Comparison of ENCODE assay signal across 8 mouse cellular contexts in genomic region chr4:129125736-129126451, GRCm38 (mm10). TPM values are rescaled to one million over a fixed set of nuclear protein-coding genes. Genes with fewer than 3 reads are reported as not detected.
DNase-seq lines count a peak whose midpoint lies in the region; ATAC-seq and TF ChIP-seq lines count a peak whose summit lies in the region.

No protein-coding gene starts in this region.

- WGBS in embryonic facial prominence, embryonic 12.5 days: 11% methylated on average over 19 of the region's 19 CpGs
- 12% methylated on average over 19 of the region's 19 CpGs for WGBS in liver, embryonic 14.5 days (ENCODE audit: insufficient replicate concordance)
- 13% methylated on average over 19 of the region's 19 CpGs for WGBS in small intestine, adult 2 months

- H3K9ac ChIP-seq in embryonic facial prominence, embryonic 12.5 days: no peak overlapping the region
- H3K9ac ChIP-seq in liver, embryonic 14.5 days (replicated peaks): no peak overlapping the region

- H3K4me3 ChIP-seq in embryonic facial prominence, embryonic 12.5 days: 0 out of 2 replicates have a peak overlapping the region, but pooled peaks have one; percentile 16
- H3K4me3 ChIP-seq in liver, embryonic 14.5 days (ENCODE audit: insufficient read depth in 1 of 2, low read depth in 2 of 2, low read length in 2 of 2): peak overlapping the region in 1 of 2 experiments; percentile 23; a peak in 1 of 4 replicates
- H3K4me3 ChIP-seq in small intestine, adult 2 months (ENCODE audit: low read depth, low read length): peak overlapping the region; percentile 9; the same call in 1 of the 2 replicates

- TF ChIP-seq CTCF in liver, embryonic 14.5 days (IDR thresholded peaks at IDR 0.05; ENCODE audit: low read depth): no peak
- TF ChIP-seq CTCF in small intestine, adult 2 months (IDR thresholded peaks at IDR 0.05; ENCODE audit: extremely low read depth, insufficient read length, insufficient replicate concordance, low read depth, low read length): no peak

- peaks cover 45% of the 10 kb centered on the region for H3K27me3 ChIP-seq in embryonic facial prominence, embryonic 12.5 days
- peaks cover 39% of the 10 kb centered on the region for H3K27me3 ChIP-seq in liver, embryonic 14.5 days (ENCODE audit: control insufficient read depth, insufficient read depth, low read length)
- peaks cover 23% of the 10 kb centered on the region for H3K27me3 ChIP-seq in small intestine, adult 2 months (ENCODE audit: control insufficient read depth, insufficient read depth, low read length)

- ATAC-seq in embryonic facial prominence, embryonic 12.5 days (ENCODE audit: insufficient number of reproducible peaks, insufficient read depth, low FRiP score, low TSS enrichment): no peak
- ATAC-seq in liver, embryonic 14.5 days (ENCODE audit: insufficient read depth): no peak

- H3K27ac ChIP-seq in embryonic facial prominence, embryonic 12.5 days: no peak overlapping the region
- no peak overlapping the region for H3K27ac ChIP-seq in liver, embryonic 14.5 days
- no peak overlapping the region for H3K27ac ChIP-seq in small intestine, adult 2 months (ENCODE audit: insufficient read depth, low read depth, low read length)

- H3K4me1 ChIP-seq in embryonic facial prominence, embryonic 12.5 days: peaks cover 49% of the 10 kb centered on the region
- H3K4me1 ChIP-seq in liver, embryonic 14.5 days (replicated peaks; ENCODE audit: control insufficient read depth in 2 of 2, insufficient read depth in 2 of 2, low read length in 1 of 2): peaks cover 0 to 8% of the 10 kb centered on the region in 2 experiments; a peak in 2 of 4 replicates
- peaks cover 9% of the 10 kb centered on the region for H3K4me1 ChIP-seq in small intestine, adult 2 months (ENCODE audit: control insufficient read depth, insufficient read depth, insufficient read length, low read length)

- intact Hi-C loops in heart, postnatal 25 days (cut with DNase I): no loop called here
- intact Hi-C loops in left cerebral cortex, postnatal 25 days (cut with DNase I): no loop called here

- TF ChIP-seq EP300 in liver, embryonic 14.5 days (IDR thresholded peaks at IDR 0.05; ENCODE audit: low read depth): no peak

- peak overlapping the region; percentile 36 for H3K4me2 ChIP-seq in embryonic facial prominence, embryonic 12.5 days (replicated peaks)
- peak overlapping the region; percentile 31 for H3K4me2 ChIP-seq in liver, embryonic 14.5 days (ENCODE audit: low read depth)

- TF ChIP-seq POLR2A in small intestine, adult 2 months (IDR thresholded peaks at IDR 0.05; ENCODE audit: low read depth, low read length): no peak

- H3K9me3 ChIP-seq in embryonic facial prominence, embryonic 12.5 days: no peaks in the 10 kb centered on the region
- H3K9me3 ChIP-seq in liver, embryonic 14.5 days (ENCODE audit: control insufficient read depth, low read length): no peaks in the 10 kb centered on the region

- DNase-seq in cerebellum, postnatal 14 days: peak; percentile 68 to 80
- DNase-seq in cerebellum, adult 9-10 months: no peak
- DNase-seq in heart, postnatal 25 days (ENCODE audit: low spot score): peak; percentile 45
- no peak for DNase-seq in liver, embryonic 14.5 days (ENCODE audit: low read depth in 3 of 3, low spot score in 3 of 3)
- no peak for DNase-seq in left cerebral cortex, adult 9 months (ENCODE audit: low spot score in 2 of 2)
- DNase-seq in left cerebral cortex, postnatal 25 days (ENCODE audit: low spot score in 2 of 2): no peak

- no peaks in the 10 kb centered on the region for H3K36me3 ChIP-seq in embryonic facial prominence, embryonic 12.5 days
- H3K36me3 ChIP-seq in liver, embryonic 14.5 days (replicated peaks; ENCODE audit: control insufficient read depth, insufficient read depth, low read depth): no peaks in the 10 kb centered on the region
- no peaks in the 10 kb centered on the region for H3K36me3 ChIP-seq in small intestine, adult 2 months (ENCODE audit: control insufficient read depth, insufficient read depth, low read length)

RNA-seq across cellular contexts. Expression of gene Hpca, which starts 4.1 kb away (rescaled TPM):
- polyA plus RNA-seq in embryonic facial prominence, embryonic 12.5 days (2016; fragmentation: Nextera tagmentation; extraction: Ambion mirVana): 3.6 and 4.7 TPM in 2 replicates
- total RNA-seq in heart, postnatal 25 days (2021): not detected
- 2.0 and 2.1 TPM in 2 replicates for polyA plus RNA-seq in liver, embryonic 14.5 days (2012; rRNA removed)
- 0.23 and 0.28 TPM in 2 replicates for polyA plus RNA-seq in liver, embryonic 14.5 days (2014; fragmentation: Nextera tagmentation; extraction: Ambion mirVana)
- polyA plus RNA-seq in small intestine, adult 2 months (2012; rRNA removed): 0.56 and 0.72 TPM in 2 replicates
- total RNA-seq in left cerebral cortex, postnatal 25 days (2021): 100 to 1,000 TPM; 621 to 724 TPM

RNA-seq across cellular contexts. Expression of gene Fndc5, which starts 10.9 kb away (rescaled TPM):
- polyA plus RNA-seq in embryonic facial prominence, embryonic 12.5 days (2016; fragmentation: Nextera tagmentation; extraction: Ambion mirVana): 9.6 and 9.9 TPM in 2 replicates
- total RNA-seq in heart, postnatal 25 days (2021): 100 to 1,000 TPM; 325 TPM
- polyA plus RNA-seq in liver, embryonic 14.5 days (2012; rRNA removed): 0.36 and 0.56 TPM in 2 replicates
- 0.30 and 0.99 TPM in 2 replicates for polyA plus RNA-seq in liver, embryonic 14.5 days (2014; fragmentation: Nextera tagmentation; extraction: Ambion mirVana)
- polyA plus RNA-seq in small intestine, adult 2 months (2012; rRNA removed): 0.36 and 0.87 TPM in 2 replicates
- total RNA-seq in left cerebral cortex, postnatal 25 days (2021): 10 to 100 TPM; 56.2 to 63.4 TPM

RNA-seq across cellular contexts. Expression of gene Tmem54, which starts 20.5 kb away (rescaled TPM):
- 6.3 and 7.6 TPM in 2 replicates for polyA plus RNA-seq in embryonic facial prominence, embryonic 12.5 days (2016; fragmentation: Nextera tagmentation; extraction: Ambion mirVana)
- not detected for total RNA-seq in heart, postnatal 25 days (2021)
- polyA plus RNA-seq in liver, embryonic 14.5 days (2012; rRNA removed): 1.2 and 1.4 TPM in 2 replicates
- polyA plus RNA-seq in liver, embryonic 14.5 days (2014; fragmentation: Nextera tagmentation; extraction: Ambion mirVana): 1.1 and 1.3 TPM in 2 replicates
- 473 and 851 TPM in 2 replicates for polyA plus RNA-seq in small intestine, adult 2 months (2012; rRNA removed)
- total RNA-seq in left cerebral cortex, postnatal 25 days (2021): not detected

Comparison
In these comparisons a context has a peak if more than half of its experiments do, and no peak if none do; other contexts are left out.
1. DNase-seq: peak in cerebellum, postnatal 14 days (2 of 2) and heart, postnatal 25 days (single experiment); none in cerebellum, adult 9-10 months (single experiment), liver, embryonic 14.5 days (0 of 3), left cerebral cortex, adult 9 months (0 of 2) and left cerebral cortex, postnatal 25 days (0 of 2).
2. RNA of gene Tmem54, which starts 20.5 kb away (polyA plus RNA-seq): 473 to 851 TPM in small intestine, adult 2 months; 6.3 to 7.6 TPM in embryonic facial prominence, embryonic 12.5 days and 1.1 to 1.4 TPM in liver, embryonic 14.5 days; every median in the first group is over 10 times any median in the second.